Mouse (Mus musculus) heart, embryonic 10.5 days (tissue): Measurements from ENCODE around the gene Kank4. TPM values are rescaled to one million over a fixed set of nuclear protein-coding genes. Genes with fewer than 3 reads are reported as not detected.
"Not testable (repeated sequence)": the region's sequence is repeated elsewhere in the genome, so short reads cannot be mapped to it uniquely, and the experiment has no call there.

Experiments used
- DNase-seq: peaks from one replicate; pipeline ENCODE4 v3.0.0-alpha.2; 2017; ENCODE audit warnings: low spot score
- H3K27ac ChIP-seq: fragments of 300-500 bp; sonication (generic); 2 replicates; pipeline ENCODE4 v1.5.1; 2016; ENCODE audit warnings: mild to moderate bottlenecking
- H3K27me3 ChIP-seq: fragments of 300-500 bp; sonication (generic); 2 replicates; pipeline ENCODE4 v1.6.1; 2016; ENCODE audit warnings: mild to moderate bottlenecking; ENCODE audit not compliant: poor library complexity, insufficient read depth, severe bottlenecking
- H3K36me3 ChIP-seq: fragments of 300-500 bp; sonication (generic); 2 replicates; pipeline ENCODE4 v1.6.1; 2016; ENCODE audit warnings: mild to moderate bottlenecking, moderate library complexity
- H3K4me1 ChIP-seq: fragments of 300-500 bp; sonication (generic); 2 replicates; pipeline ENCODE4 v1.6.1; 2016; ENCODE audit warnings: mild to moderate bottlenecking
- H3K4me3 ChIP-seq: fragments of 300-500 bp; sonication (generic); 2 replicates; pipeline ENCODE4 v1.5.1; 2016; ENCODE audit warnings: mild to moderate bottlenecking, moderate library complexity
- H3K9me3 ChIP-seq: fragments of 300-500 bp; sonication (generic); 2 replicates; pipeline ENCODE4 v1.6.1; 2016; ENCODE audit warnings: mild to moderate bottlenecking, moderate library complexity
- WGBS: fragments of 180-500 bp; shearing (Covaris S2); methylation state at CpG from one replicate; pipeline ENCODE4 v1.1.7; 2016; 5-methylcytosine and 5-hydroxymethylcytosine counted together
- polyA plus RNA-seq: library from polyadenylated mRNA; unstranded; fragments of >200 nt; fragmentation: Nextera tagmentation; extraction: Ambion mirVana; gene quantifications from 2 replicates; pipeline ENCODE4 v1.2.1, GENCODE M21; 2016

Gene Kank4
- polyA plus RNA-seq, 1 experiment from 2014 or later: 0.60 TPM

- H3K9me3 ChIP-seq: no peaks in the 10 kb centered on the region
- no peak overlapping the region for H3K4me3 ChIP-seq
- no peak overlapping the region for H3K27ac ChIP-seq
- DNase-seq: no peak
- WGBS: 77% methylated on average over 4 of the region's 4 CpGs
- H3K36me3 ChIP-seq: no peaks in the 10 kb centered on the region
- no peaks in the 10 kb centered on the region for H3K27me3 ChIP-seq
- H3K4me1 ChIP-seq: peaks cover 11% of the 10 kb centered on the region; the same call in 1 of the 2 replicates
These were observed 62.9 kb downstream of the Kank4 start for GRCm38 (mm10) chr4:98754456-98754855.

- H3K27ac ChIP-seq: peak overlapping the region; percentile 67
- H3K9me3 ChIP-seq: no peaks in the 10 kb centered on the region
- H3K36me3 ChIP-seq: no peaks in the 10 kb centered on the region
- H3K27me3 ChIP-seq: no peaks in the 10 kb centered on the region
- 27% methylated on average over 7 of the region's 7 CpGs for WGBS
- H3K4me1 ChIP-seq: peaks cover 8% of the 10 kb centered on the region; the same call in 1 of the 2 replicates
- DNase-seq: no peak
- no peak overlapping the region for H3K4me3 ChIP-seq
These were observed 73.5 kb downstream of the Kank4 start for GRCm38 (mm10) chr4:98743906-98744210.

DNA sequence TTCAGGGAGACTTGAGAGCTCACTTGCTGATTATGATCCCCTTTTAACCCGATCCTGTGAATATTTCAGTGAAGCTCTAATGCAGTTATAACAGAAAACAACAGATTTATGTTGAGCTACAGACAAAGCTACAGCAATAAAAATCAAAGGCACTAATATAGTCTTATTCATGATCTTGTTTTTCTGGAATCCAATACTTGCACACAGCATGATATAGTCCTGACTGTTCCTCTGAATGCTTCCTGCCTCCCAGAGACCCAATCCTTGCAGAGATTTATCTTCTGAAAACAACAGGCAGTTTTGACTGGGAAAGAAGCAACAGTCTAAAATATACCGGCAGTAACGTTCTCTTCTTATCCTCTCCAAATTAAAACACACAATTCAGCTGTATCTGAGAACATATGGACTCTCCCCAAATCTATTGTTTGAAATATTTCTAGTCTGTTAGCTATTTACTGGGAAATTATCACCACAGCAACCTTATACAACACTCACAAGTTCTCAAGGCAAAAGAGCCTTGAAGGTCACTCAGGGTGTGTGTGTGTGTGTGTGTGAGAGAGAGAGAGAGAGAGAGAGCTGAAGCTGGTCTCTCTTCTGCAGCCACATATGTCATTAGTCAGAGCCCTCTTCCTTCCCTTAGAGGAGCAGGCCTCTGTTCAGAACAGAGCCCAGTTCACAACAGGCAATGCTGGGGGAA, 74.0 kb downstream of the Kank4 start:
- 58% methylated on average over 3 of the region's 3 CpGs for WGBS
- no peak for DNase-seq
- Histone ChIP-seq H3K9me3 (no peaks in the 10 kb centered on the region), H3K4me3 (no peak overlapping the region), H3K36me3 (no peaks in the 10 kb centered on the region), H3K4me1 (peaks cover 8% of the 10 kb centered on the region; the same call in 1 of the 2 replicates), H3K27me3 (no peaks in the 10 kb centered on the region), H3K27ac (peak overlapping the region; percentile 67)

GRCm38 (mm10) chr4:98739753-98740152, 77.6 kb downstream of the Kank4 start:
- H3K27me3 ChIP-seq: no peaks in the 10 kb centered on the region
- 43% methylated on average over 2 of the region's 2 CpGs for WGBS

DNA sequence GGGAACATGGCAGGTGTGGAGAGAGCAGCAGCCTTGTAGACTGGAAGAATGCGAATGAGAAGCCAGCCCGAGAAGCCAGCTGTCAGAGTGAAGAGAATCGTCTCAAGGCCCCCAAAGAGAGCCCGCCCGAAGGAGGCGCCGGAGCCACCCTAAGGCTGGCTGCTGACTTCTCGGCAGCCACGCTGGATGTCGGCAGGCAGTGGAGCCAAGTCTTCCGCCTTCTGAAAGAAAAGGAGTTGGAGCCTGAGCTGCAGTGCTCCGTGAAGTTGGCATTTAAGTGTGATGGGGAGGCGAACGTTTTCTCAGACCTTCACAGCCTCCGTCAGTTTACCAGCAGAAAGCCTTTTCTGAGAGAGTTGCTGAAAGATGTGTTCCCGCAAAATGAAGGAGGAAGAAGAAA, 83.7 kb downstream of the Kank4 start:
- no peaks in the 10 kb centered on the region for H3K36me3 ChIP-seq
- H3K4me1 ChIP-seq: no peaks in the 10 kb centered on the region
- no peak overlapping the region for H3K4me3 ChIP-seq
- H3K27me3 ChIP-seq: no peaks in the 10 kb centered on the region; the same call in 1 of the 2 replicates
- no peak overlapping the region for H3K27ac ChIP-seq
- 94% methylated on average over 16 of the region's 16 CpGs for WGBS
- no peaks in the 10 kb centered on the region for H3K9me3 ChIP-seq
- DNase-seq: no peak

More at GRCm38 (mm10) chr4:98739753-98740152, 77.6 kb downstream of the Kank4 start:
- H3K4me1 ChIP-seq: peaks cover 8% of the 10 kb centered on the region; the same call in 1 of the 2 replicates
- no peak overlapping the region for H3K4me3 ChIP-seq
- H3K27ac ChIP-seq: no peak overlapping the region
- H3K36me3 ChIP-seq: no peaks in the 10 kb centered on the region
- no peak for DNase-seq
- H3K9me3 ChIP-seq: no peaks in the 10 kb centered on the region

GRCm38 (mm10) chr4:98728716-98729115, 88.6 kb downstream of the Kank4 start:
- no peak overlapping the region for H3K27ac ChIP-seq
- H3K9me3 ChIP-seq: no peaks in the 10 kb centered on the region
- H3K27me3 ChIP-seq: peaks cover 23% of the 10 kb centered on the region
- H3K36me3 ChIP-seq: no peaks in the 10 kb centered on the region
- H3K4me3 ChIP-seq: no peak overlapping the region
- H3K4me1 ChIP-seq: peaks cover 20% of the 10 kb centered on the region
- WGBS: 37% methylated on average over 7 of the region's 7 CpGs
- DNase-seq: no peak

- 1% methylated on average over 10 of the region's 10 CpGs for WGBS
- no peak for DNase-seq
- Histone ChIP-seq H3K4me3 (peak overlapping the region; percentile 58), H3K36me3 (no peaks in the 10 kb centered on the region), H3K27ac (no peak overlapping the region), H3K9me3 (no peaks in the 10 kb centered on the region), H3K27me3 (peaks cover 23% of the 10 kb centered on the region), H3K4me1 (peaks cover 20% of the 10 kb centered on the region)
These were observed 89.4 kb downstream of the Kank4 start for GRCm38 (mm10) chr4:98727959-98728347.

DNA sequence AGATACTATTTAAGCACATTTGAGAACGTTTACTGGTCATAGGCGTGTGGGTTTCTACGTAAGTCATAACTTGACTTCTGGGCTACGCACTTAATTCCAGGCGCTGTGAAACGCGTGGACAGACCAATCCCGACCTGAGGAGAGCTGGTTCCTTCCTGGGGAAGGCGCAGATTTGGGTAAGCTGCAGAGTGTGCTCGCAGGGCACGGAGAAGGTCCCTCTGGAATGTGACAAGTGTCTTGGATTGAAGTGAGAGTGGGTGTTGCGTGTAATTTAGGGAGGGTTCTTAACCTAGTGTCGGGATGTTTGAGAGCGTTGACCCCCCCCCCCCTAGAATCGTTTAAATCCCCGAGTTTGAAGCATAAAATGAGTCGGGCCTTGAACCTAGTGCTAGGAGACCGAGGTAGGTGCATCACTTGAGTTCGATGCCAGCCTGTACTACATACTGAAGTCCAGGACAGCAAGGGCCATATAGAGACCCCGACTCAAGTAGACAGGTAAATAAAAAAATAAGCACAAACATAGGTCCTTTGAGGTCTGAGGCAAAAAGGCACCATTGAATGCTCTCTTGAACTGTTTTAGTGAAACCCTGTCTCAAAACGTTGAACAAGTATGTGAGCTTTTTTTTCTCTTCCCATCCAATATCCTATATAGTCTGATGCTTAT, 89.9 kb downstream of the Kank4 start:
- no peak for DNase-seq
- no peak overlapping the region for H3K27ac ChIP-seq
- H3K36me3 ChIP-seq: no peaks in the 10 kb centered on the region
- H3K9me3 ChIP-seq: no peaks in the 10 kb centered on the region
- peak overlapping the region; percentile 58 for H3K4me3 ChIP-seq
- WGBS: 2% methylated on average over 21 of the region's 21 CpGs
- peaks cover 23% of the 10 kb centered on the region for H3K27me3 ChIP-seq
- H3K4me1 ChIP-seq: peaks cover 20% of the 10 kb centered on the region

DNA sequence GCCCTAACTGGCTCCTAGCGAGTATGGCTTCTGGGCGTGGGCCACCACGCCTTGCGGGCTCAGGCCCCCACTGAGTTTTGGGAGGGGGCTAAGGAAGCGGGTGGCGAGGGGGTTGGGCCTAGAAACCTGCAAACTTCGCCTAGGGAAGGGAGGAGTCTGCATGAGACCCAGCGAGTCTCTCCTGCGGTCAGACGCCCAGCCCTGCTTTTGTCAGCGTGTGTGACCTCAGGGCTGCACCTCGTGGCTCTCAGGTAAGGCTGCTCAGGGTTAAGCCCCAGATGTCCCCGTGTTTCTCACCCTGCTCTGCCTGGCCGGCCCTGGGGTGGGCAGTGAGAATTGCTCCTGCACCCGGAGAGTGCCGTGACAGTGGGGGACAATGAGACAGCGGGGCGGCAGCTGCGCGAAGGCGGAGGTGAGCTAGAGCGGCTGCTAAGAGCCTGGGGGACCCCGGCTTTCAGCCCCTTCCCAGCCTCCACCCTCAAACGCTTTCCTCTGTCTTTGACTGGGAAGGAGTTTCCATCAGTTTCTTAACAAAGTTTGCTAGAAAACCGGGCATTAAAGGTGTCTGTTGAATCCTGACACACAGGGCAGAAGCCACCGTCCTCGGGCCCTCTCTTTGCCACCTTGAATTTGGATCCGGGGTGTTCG, 90.6 kb downstream of the Kank4 start, which contains the start of gene L1td1:
Gene L1td1 (plus strand): TSS at position 145 of the 648 bp plus-strand sequence.
- H3K27me3 ChIP-seq: peaks cover 23% of the 10 kb centered on the region
- H3K36me3 ChIP-seq: no peaks in the 10 kb centered on the region
- WGBS: 2% methylated on average over 29 of the region's 29 CpGs
- H3K9me3 ChIP-seq: no peaks in the 10 kb centered on the region
- H3K4me3 ChIP-seq: peak within 1 kb of the TSS; percentile 58
- peak within 1 kb of the TSS; percentile 64; the same call in 1 of the 2 replicates for H3K27ac ChIP-seq
- peaks cover 20% of the 10 kb centered on the region for H3K4me1 ChIP-seq
- DNase-seq: no peak

- peaks cover 20% of the 10 kb centered on the region for H3K4me1 ChIP-seq
- 35% methylated on average over 4 of the region's 4 CpGs for WGBS
- H3K9me3 ChIP-seq: no peaks in the 10 kb centered on the region
- peaks cover 23% of the 10 kb centered on the region for H3K27me3 ChIP-seq
- H3K27ac ChIP-seq: no peak overlapping the region
- no peak for DNase-seq
- no peak overlapping the region for H3K4me3 ChIP-seq
- H3K36me3 ChIP-seq: no peaks in the 10 kb centered on the region
These were observed 91.9 kb downstream of the Kank4 start for GRCm38 (mm10) chr4:98725439-98725838.

- H3K27me3 ChIP-seq: peaks cover 23% of the 10 kb centered on the region
- DNase-seq, H3K27ac ChIP-seq, H3K9me3 ChIP-seq, H3K4me3 ChIP-seq, H3K36me3 ChIP-seq: not testable (repeated sequence)
- H3K4me1 ChIP-seq: peaks cover 20% of the 10 kb centered on the region
- WGBS: 87% methylated on average over 1 of the region's 1 CpGs
These were observed 92.7 kb downstream of the Kank4 start for GRCm38 (mm10) chr4:98724682-98725081.

GRCm38 (mm10) chr4:98722454-98722853, 94.9 kb downstream of the Kank4 start:
- 11% methylated on average over 8 of the region's 8 CpGs for WGBS
- Histone ChIP-seq H3K9me3 (no peaks in the 10 kb centered on the region), H3K27me3 (peaks cover 17% of the 10 kb centered on the region), H3K36me3 (no peaks in the 10 kb centered on the region), H3K27ac (no peak overlapping the region), H3K4me1 (peaks cover 12% of the 10 kb centered on the region), H3K4me3 (no peak overlapping the region)
- DNase-seq: peak; percentile 82

DNA sequence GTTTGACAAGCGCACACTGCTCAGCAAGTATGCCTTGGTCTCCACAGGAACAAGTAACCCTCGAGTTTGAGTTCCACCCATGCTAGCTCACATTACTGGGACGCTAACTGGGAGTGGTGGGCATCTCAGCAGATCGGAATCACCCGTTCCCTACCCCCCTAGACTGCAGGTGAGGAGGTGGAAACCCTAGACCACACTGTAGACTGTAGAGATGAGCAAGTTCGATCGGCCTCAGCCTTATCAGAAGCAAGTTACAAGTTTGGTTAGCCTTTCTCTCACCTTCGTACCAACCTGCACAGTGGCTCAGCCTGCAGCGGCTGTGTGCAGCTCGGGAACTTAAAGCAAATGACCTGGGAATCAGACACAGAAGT, 98.8 kb downstream of the Kank4 start:
- H3K9me3 ChIP-seq: no peaks in the 10 kb centered on the region
- no peak for DNase-seq
- 86% methylated on average over 10 of the region's 10 CpGs for WGBS
- H3K27ac ChIP-seq: no peak overlapping the region
- H3K36me3 ChIP-seq: no peaks in the 10 kb centered on the region
- H3K4me3 ChIP-seq: no peak overlapping the region
- H3K4me1 ChIP-seq: no peaks in the 10 kb centered on the region
- H3K27me3 ChIP-seq: no peaks in the 10 kb centered on the region
